Mouse (Mus musculus): ENCODE measurements around the gene Ifng.

GRCm38 (mm10) chr10:118479244-118479643, 38.4 kb downstream of the Ifng start:
- TF ChIP-seq CTCF (IDR thresholded peaks at IDR 0.05; ENCODE audit: extremely low read depth, insufficient read length, insufficient replicate concordance, low read depth, low read length) (no peak), POLR2A (IDR thresholded peaks at IDR 0.05; ENCODE audit: low read depth, low read length) (no peak)

All from small intestine, adult 2 months (tissue).